Mouse (Mus musculus) ES-E14 (cell line): ENCODE measurements at regions not wholly inside any gene's neighbourhood (a gene's known extent, or its start where the extent isn't known, plus 50 kb on each side); places are given as distances from the start of the nearest gene placed in this dataset.

ENCODE experiments used
- DNase-seq: peaks from one replicate; pipeline ENCODE4 v3.0.0-alpha.2; 2013; ENCODE audit warnings: low read depth, low spot score
- H3K27ac ChIP-seq: 2 replicates; pipeline ENCODE4 v1.5.1; 2012; ENCODE audit warnings: low read depth, mild to moderate bottlenecking, low read length, moderate library complexity, mixed read lengths; ENCODE audit not compliant: poor library complexity, insufficient read depth, severe bottlenecking
- H3K36me3 ChIP-seq: 2 replicates; pipeline ENCODE4 v1.6.1; 2012; ENCODE audit warnings: mild to moderate bottlenecking, low read length, moderate library complexity, mixed read lengths; ENCODE audit not compliant: control insufficient read depth, poor library complexity, insufficient read depth, severe bottlenecking
- H3K4me1 ChIP-seq, 2 experiments: fragments of 150-350 bp in 1 of 2; sonication (generic) in 1 of 2; 2 replicates each; pipeline ENCODE4 v1.6.1; 2012; ENCODE audit warnings: low read length in 2 of 2, mild to moderate bottlenecking in 1 of 2, mixed read lengths in 1 of 2; ENCODE audit not compliant: control insufficient read depth in 2 of 2, insufficient read depth in 2 of 2, poor library complexity in 1 of 2
- H3K4me3 ChIP-seq, 2 experiments: fragments of 150-350 bp in 1 of 2; sonication (generic) in 1 of 2; 2 replicates each; pipeline ENCODE4 v1.5.1; 2012; ENCODE audit warnings: low read length in 2 of 2, low read depth in 1 of 2, mild to moderate bottlenecking in 1 of 2, mixed read lengths in 1 of 2; ENCODE audit not compliant: insufficient read depth in 1 of 2, poor library complexity in 1 of 2, severe bottlenecking in 1 of 2
- H3K9ac ChIP-seq: 2 replicates; pipeline ENCODE4 v1.6.1; 2012; ENCODE audit warnings: low read depth, mild to moderate bottlenecking, low read length, mixed read lengths; ENCODE audit not compliant: poor library complexity, insufficient read depth, severe bottlenecking
- H3K9me3 ChIP-seq: fragments of 150-350 bp; sonication (generic); 2 replicates; pipeline ENCODE4 v1.6.1; 2012; ENCODE audit warnings: low read depth, mild to moderate bottlenecking, low read length; ENCODE audit not compliant: control insufficient read depth, insufficient read depth
- CHD2 ChIP-seq: IDR thresholded peaks from 2 replicates; pipeline ENCODE4 v1.6.1; 2014; ENCODE audit warnings: mild to moderate bottlenecking, low read depth, low read length, inconsistent platforms
- HCFC1 ChIP-seq: IDR thresholded peaks from 2 replicates; pipeline ENCODE4 v1.6.1; 2012; ENCODE audit warnings: low read length, inconsistent platforms, borderline replicate concordance; ENCODE audit not compliant: insufficient read depth
- MAFK ChIP-seq: IDR thresholded peaks from 2 replicates; pipeline ENCODE4 v1.6.1; 2014; ENCODE audit warnings: mild to moderate bottlenecking, low read depth, low read length, inconsistent platforms; ENCODE audit not compliant: insufficient read depth
- ZC3H11A ChIP-seq: IDR thresholded peaks from 2 replicates; pipeline ENCODE4 v1.6.1; 2012; ENCODE audit warnings: low read depth, mild to moderate bottlenecking, inconsistent platforms, low read length, borderline replicate concordance
- ZNF384 ChIP-seq: IDR thresholded peaks from 2 replicates; pipeline ENCODE4 v1.6.1; 2012; ENCODE audit warnings: low read depth, low read length, inconsistent platforms
- in situ Hi-C, 2 experiments: fragments of 600-800 bp; cut with MboI; formaldehyde crosslinking; loops; one replicate each; pipeline ENCODE4 v1.15.1; 2025; ENCODE audit warnings: low sequenced_read_pairs in 2 of 2, inconsistent platforms in 1 of 2; ENCODE audit not compliant: unreplicated experiment in 2 of 2

- no peak overlapping the region for H3K9ac ChIP-seq
- H3K4me1 ChIP-seq, result no peaks in the 10 kb centered on the region
- in situ Hi-C loops, result no loop called here
- TF ChIP-seq CHD2 (no peak), ZNF384 (no peak), MAFK (no peak), ZC3H11A (no peak), HCFC1 (no peak)
- H3K27ac ChIP-seq, result no peak overlapping the region
- no peaks in the 10 kb centered on the region for H3K36me3 ChIP-seq
- DNase-seq, result no peak
- no peaks in the 10 kb centered on the region for H3K9me3 ChIP-seq
- no peak overlapping the region for H3K4me3 ChIP-seq
Observed at GRCm38 (mm10) chr10:103832063-103832462, 310.7 kb upstream of the Gm21293 start.

GRCm38 (mm10) chr10:103855211-103855610 lies 287.6 kb upstream of the Gm21293 start:
- in situ Hi-C loops, result no loop called here
- Histone ChIP-seq H3K4me3 (no peak overlapping the region), H3K9me3 (no peaks in the 10 kb centered on the region), H3K9ac (no peak overlapping the region), H3K36me3 (no peaks in the 10 kb centered on the region), H3K27ac (no peak overlapping the region), H3K4me1 (no peaks in the 10 kb centered on the region)
- TF ChIP-seq ZC3H11A, result no peak
- no peak for TF ChIP-seq CHD2
- TF ChIP-seq HCFC1, result no peak
- TF ChIP-seq ZNF384, result no peak
- no peak for DNase-seq

- in situ Hi-C loops, result no loop called here
- no peak for DNase-seq
- no peaks in the 10 kb centered on the region for H3K4me1 ChIP-seq
- no peak overlapping the region for H3K4me3 ChIP-seq
- no peaks in the 10 kb centered on the region for H3K9me3 ChIP-seq
- no peaks in the 10 kb centered on the region for H3K36me3 ChIP-seq
- TF ChIP-seq HCFC1, result no peak
- no peak for TF ChIP-seq ZNF384
- TF ChIP-seq ZC3H11A, result no peak
- TF ChIP-seq CHD2, result no peak
- no peak for TF ChIP-seq MAFK
- H3K9ac ChIP-seq, result no peak overlapping the region
- H3K27ac ChIP-seq, result no peak overlapping the region
Observed at GRCm38 (mm10) chr10:103860890-103861289, 281.9 kb upstream of the Gm21293 start.

GRCm38 (mm10) chr10:103862120-103862519 lies 280.7 kb upstream of the Gm21293 start:
- Histone ChIP-seq H3K36me3 (no peaks in the 10 kb centered on the region), H3K9me3 (no peaks in the 10 kb centered on the region), H3K4me3 (no peak overlapping the region), H3K27ac (no peak overlapping the region), H3K9ac (no peak overlapping the region), H3K4me1 (no peaks in the 10 kb centered on the region)
- DNase-seq, result no peak
- peak; percentile 94 for TF ChIP-seq MAFK
- TF ChIP-seq ZNF384, result no peak
- no peak for TF ChIP-seq ZC3H11A
- in situ Hi-C loops, result no loop called here

- no peak for DNase-seq
- no peak for TF ChIP-seq CHD2
- TF ChIP-seq ZNF384, result no peak
- TF ChIP-seq ZC3H11A, result no peak
- TF ChIP-seq MAFK, result no peak
- no peak for TF ChIP-seq HCFC1
- Histone ChIP-seq H3K36me3 (no peaks in the 10 kb centered on the region), H3K9ac (no peak overlapping the region), H3K9me3 (no peaks in the 10 kb centered on the region), H3K4me3 (no peak overlapping the region), H3K27ac (no peak overlapping the region), H3K4me1 (no peaks in the 10 kb centered on the region)
- in situ Hi-C loops, result no loop called here
Observed at GRCm38 (mm10) chr10:103863909-103864308, 278.9 kb upstream of the Gm21293 start.
